Mouse (Mus musculus) heart, adult 11 months (tissue): ENCODE measurements around the gene Krt15.

Experiments
- DNase-seq: peaks from one replicate; pipeline ENCODE4 v3.0.0; 2022

Gene Krt15

GRCm38 (mm10) chr11:100121466-100121865 is 14.3 kb downstream of the Krt15 start, which contains the start of gene Krt13:
TSS of gene Krt13 (minus strand) at chr11:100121566.
- DNase-seq = no peak

DNA sequence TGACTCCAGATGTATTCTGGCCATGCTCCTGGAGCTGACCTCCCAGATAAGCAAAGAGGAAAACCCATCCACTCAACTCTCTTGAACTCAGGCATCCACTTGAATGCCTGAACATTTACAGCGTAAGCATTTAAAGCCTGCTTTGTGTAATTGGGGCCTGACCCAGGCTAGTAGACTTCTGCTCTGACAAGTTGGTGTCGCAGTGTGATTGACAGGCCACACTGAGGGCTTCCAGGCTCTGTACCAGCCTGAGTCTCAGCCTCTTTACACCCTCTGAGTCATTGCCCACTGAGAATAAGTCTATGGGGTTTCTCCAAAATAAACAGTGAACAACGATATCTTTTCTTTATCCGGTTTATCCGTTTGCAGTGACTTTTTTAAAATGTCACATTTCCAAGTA is 15.4 kb downstream of the Krt15 start:
- no peak for DNase-seq

DNA sequence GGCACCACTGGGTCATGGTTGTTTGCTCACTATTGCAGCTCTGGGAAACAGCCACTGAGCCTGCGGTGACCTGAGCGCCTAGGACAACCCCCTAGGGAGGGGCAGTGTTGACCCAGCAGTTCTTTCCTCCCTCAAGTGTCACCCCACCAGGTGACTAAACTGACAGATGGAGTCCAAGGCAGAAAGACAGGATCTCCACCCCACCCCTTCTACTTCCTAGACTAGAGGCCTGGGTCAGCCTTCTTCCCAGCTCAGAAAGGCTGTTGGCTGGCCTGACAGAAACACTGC is 22.0 kb downstream of the Krt15 start:
- no peak for DNase-seq

- DNase-seq = no peak
Observed at GRCm38 (mm10) chr11:100112935-100113741, 22.6 kb downstream of the Krt15 start.

DNA sequence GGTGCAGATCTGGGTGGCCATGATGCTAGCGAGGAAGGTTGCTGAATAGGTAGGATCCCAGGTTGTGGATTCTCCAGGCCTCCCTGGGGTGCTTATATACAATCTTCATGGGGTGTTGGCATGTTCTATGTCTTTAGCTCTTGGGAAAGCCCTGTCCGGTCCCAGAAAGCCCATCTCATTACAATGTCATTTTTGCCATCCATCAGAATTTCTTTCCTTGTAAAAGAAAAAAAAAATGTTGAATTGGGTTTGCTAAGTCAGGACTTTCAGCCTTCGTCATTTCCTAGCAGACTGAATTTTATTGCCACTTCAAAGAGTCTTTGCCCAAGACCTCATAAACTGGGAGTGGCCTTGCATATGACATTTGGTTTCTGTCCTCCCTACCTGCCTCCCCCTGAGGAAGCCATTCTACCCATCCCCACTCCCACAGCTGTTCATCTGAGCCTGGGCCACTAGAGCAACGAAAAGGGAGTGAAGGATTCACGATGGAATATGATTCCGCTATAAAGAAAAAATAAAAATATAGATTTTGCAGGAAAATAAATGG is 30.1 kb downstream of the Krt15 start, which contains the start of gene Krt36:
Gene Krt36, minus strand, starts transcription at position 51 of the 547 bp plus-strand sequence.
- no peak for DNase-seq

GRCm38 (mm10) chr11:100102693-100103429 is 32.9 kb downstream of the Krt15 start:
- no peak for DNase-seq

GRCm38 (mm10) chr11:100100391-100100790 is 35.3 kb downstream of the Krt15 start:
- DNase-seq = no peak

DNA sequence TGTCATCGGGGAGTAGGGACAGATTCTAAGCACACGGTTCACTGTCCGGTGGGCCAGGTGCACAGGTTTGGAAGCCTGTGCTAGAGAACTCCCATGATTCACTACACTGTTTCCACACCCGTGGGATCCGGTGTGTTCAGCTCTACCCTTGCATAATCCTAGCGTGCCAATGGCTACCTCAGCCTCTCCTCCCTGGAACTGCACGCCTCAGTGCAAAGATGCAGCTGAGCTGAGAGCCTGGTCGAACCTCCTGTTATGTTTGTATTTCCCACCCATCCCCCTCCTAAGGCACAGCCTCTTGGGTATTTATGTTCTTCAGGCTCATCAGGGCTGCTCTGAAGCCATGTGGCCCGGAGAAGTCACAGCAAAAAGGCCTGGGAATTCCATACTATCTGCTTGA is 37.9 kb downstream of the Krt15 start:
- DNase-seq = no peak

DNA sequence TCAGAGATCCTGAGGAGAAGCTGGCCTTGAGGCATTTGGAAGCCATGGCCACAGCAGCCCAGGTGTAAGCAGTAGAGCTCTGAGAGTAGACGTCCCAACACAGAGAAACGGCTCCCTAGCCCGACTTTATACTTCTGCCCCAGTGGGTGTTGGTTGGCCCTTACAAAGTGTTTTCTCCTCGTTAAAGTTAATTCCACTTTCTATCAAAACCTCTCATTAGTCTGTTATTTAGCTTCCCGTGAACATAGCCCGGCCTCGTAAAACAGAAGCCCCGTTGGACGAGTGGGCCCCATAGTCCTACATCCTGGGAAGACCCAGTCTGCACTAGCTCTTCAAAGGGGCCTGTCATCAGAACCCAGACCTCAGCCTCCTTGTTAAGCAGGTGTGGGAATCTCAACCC is 39.6 kb downstream of the Krt15 start, which contains the start of gene Krt35:
Gene Krt35, minus strand, starts transcription at position 101 of the 400 bp plus-strand sequence.
- no peak for DNase-seq

DNA sequence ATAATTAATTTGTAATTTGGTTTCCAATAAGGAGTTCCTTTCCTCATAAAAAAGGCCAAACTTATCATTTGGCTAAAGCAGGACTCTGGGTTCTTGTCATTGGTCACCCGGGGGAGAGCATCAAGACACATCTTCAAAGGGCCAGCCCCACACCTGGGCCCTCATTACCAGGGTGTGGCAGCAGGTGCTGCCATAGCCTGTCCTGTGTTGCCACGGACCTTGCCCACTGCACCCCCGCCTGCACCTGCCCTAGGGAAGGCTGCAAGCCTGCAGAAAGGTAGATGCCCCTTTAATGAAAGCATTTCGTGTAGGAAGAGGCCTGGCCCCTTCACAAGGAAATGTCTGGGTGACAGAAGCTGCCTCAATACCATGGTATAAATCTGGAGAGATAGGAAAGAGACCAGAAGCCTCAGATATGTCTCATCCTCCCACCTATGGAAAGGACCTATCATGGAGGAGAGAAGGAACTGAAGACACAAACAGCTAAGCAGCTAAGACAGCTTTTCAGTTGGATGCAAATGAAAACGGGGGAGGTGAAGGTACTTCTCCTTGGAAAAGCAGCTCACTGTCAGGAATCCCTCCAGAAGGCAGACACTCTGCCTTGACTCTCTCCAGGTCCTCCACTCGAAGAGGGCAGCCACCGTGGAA is 47.2 kb downstream of the Krt15 start:
- no peak for DNase-seq

DNA sequence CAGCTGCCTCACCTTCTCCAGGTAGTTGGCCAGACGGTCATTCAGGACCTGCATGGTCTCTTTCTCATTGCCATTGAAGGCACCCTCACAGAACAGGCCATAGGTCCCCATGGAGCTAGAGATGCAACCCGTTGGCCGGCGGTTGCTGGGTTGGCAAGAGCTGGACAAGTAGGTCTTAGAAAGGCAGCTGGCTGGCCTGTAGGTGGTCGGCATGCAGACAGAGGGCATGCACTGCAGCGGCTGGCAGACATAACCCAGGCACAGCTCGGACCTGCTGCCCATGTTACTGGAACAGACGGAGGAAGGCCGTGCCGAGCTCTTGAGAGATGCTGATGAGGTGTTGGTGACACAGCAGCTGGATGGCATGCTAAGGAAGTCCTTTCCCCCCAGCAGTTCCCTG is 47.9 kb downstream of the Krt15 start, which contains the start of gene Krt32:
Gene Krt32, minus strand, starts transcription at position 366 of the 400 bp plus-strand sequence.
- DNase-seq = no peak
